Mouse (Mus musculus): ENCODE results near the gene Rasgrp3.
"Not testable (repeated sequence)": the region's sequence is repeated elsewhere in the genome, so short reads cannot be mapped to it uniquely, and the experiment has no call there.

Rasgrp3 gene

DNA sequence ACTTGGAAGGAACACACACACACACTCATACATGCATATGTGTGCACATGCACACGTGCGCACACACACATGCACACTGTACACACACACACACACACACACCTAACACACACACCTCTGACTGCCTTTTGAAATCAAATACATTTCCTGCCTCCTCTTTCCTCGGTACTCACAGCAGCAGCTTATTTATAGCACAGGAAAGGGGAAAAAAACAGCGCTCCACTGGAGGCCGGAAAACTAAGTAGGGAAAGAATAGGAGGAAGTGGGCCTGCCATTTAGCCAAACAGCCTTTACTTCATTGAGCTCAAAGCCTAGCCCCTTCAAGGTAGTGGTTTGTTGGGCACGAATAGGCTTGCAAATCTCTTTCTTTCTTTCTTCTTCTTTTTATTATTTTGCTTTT, at the start of gene Rasgrp3:
Rasgrp3 (plus strand) TSS at position 298 of the 400 bp plus-strand sequence.
- no peak for DNase-seq

DNA sequence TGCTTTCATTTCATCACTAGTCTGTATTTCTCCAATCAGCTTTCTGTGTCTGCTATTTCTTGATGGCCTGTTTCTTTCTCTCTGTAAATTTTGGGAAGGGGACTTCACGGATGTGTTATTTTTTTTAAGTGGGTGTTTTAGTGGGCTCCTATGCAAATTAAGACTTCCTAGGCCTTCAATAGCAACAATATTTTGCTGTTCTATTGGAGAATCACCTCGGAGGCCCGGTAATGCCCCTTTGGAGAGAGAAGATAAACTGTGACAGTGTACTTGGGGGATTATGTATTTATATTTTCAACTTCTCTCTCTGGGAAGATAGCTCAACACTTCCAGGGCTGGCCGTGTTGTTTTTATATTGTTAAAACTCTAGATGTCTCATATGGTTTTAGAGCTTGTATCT, 47.3 kb upstream of the Rasgrp3 start:
- DNase-seq = no peak

DNA sequence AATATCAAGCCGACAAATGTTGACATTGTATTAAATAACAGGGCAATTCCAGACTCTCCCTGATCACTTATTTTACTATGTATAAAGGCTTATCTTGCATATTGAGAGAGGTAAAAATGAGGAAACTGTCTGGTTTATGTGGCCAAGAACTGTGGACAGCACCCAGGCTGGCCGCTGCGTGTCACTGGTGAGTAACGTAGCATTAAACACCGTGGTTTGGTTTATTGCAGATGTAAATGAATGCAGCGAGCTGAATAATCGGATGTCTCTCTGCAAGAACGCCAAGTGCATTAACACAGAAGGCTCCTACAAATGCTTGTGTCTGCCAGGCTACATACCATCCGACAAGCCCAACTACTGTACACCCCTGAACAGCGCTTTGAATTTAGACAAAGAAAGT, 45.6 kb upstream of the Rasgrp3 start:
- peak; percentile 21 for DNase-seq

DNA sequence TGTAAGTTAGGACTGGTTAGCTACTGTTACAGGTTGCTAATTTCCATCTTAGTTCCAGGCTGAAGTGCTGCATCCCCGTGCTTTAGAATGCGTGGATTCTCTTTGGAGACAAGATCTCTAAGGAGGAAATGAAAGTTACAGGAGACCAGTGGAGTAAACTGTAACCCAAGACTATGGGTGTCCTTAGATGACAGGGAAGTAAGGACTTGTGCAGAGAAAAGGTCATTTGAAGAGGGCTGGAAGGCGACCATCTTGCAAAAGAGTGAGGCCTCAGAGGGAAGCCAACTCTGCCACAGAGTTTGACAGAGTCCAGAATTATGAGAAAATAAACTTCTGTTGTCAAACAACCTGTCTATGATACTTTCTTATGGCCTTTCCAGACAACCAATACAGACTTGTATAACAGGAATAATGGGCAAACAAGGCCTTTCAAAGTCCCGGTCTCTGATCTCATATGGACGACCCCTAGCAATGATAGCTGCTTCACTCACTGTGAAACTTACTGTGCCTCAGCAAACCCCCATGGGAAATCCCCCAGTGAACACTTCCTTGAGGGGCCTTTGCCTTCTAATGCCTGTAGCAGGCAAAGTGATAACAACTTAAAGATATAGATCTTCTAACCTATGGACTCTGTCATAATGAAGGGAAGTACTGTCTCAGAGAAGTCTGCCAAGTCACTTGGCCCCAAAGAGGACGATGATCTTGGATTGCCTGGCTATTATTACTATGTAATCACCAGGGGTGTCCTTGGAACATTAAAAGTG, 44.1 kb upstream of the Rasgrp3 start:
- no peak for DNase-seq

DNA sequence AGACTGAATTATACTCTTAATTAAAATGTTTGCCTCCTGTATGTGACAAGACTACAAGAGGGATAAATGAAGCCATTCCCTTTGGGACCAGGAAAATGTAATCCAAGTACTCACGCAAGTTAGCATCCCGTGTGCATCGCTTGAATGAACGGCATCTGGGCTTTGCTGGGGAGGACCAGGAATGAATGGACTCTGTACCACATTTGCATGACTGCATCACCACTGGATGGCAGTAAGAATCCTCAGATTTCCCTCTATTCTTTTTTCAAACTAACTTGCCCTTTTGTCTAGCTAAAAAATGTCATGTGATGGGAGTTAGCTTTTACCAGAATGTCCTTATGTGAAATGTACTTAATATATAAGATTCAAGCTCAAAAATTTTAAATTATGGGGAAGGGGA, 29.3 kb upstream of the Rasgrp3 start:
- no peak for DNase-seq

DNA sequence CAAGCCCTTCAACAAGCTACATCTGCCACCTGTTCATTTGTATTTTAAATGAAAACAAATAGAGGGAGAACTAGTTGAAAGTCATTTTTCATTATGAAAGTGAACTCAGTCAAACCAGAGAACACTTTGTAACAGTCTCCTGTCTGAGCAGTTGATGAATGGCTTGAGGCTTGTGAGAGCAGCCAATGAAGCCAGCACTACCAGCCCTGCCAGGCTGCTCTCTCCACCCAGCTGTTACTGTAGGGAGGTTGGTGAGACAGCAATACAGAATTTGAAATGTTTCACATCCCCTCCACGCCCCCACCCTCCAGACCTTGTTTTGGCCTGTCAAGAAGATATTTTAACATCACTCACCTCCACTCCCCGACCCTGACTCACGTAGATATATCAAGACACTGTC, 18.8 kb upstream of the Rasgrp3 start:
- DNase-seq = no peak

DNA sequence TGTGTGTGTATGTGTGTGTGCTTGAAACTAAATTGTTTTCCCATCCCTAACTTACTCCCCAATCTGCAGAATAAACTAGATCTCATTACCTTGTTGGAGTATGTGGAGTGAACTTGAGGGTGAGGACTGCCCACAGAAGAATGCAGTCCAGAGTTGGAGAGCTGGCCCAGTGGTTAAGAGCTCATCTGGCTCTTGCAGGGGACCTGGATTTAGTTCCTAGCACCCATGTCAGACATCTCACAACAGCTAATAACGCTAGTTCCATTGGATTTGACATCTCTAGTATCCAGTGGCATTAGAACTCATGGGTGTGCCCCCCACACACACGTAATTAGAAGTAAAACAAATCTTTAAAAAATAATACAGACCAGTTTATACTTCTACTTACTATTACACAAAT, 1.5 kb upstream of the Rasgrp3 start:
- no peak for DNase-seq

DNA sequence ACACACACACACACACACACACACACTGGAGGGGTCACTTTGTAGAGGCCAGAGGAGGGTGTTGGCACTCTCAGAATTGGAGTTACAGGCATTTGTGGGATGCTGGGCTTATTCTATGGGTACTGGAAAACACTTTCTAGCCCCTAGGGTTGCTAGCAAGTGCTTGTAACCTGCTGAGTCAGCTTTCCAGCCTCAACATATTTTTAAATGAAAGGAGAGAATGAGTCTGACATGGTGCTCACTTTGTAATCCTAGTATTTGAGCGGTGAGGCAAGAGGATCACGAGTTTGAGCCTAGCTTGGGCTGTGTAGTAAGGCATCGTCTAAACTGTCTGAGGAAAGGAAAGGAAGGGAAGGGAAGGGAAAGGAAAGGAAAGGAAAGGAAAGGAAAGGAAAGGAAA, 825 bp upstream of the Rasgrp3 start:
- DNase-seq = no peak

DNA sequence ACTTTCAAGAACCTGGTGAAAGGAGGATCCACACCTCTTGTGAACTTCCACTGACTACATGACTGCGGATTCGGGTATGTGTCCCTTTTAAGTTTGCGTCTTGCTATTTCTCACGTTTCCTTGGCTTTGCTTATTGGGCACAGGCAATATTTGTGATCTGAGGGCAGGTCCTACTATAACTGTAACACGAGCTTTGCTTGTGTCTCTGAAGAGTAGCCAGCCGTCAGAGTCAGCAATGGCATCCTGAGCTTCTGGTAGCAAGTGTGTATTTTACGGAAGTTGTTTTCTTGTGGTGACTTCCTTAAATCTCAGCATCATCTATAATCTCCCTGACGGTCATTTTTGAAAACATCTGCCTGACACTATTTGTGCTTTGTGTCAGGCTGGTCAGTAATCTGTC, 399 bp downstream of the Rasgrp3 start:
- DNase-seq = no peak

DNA sequence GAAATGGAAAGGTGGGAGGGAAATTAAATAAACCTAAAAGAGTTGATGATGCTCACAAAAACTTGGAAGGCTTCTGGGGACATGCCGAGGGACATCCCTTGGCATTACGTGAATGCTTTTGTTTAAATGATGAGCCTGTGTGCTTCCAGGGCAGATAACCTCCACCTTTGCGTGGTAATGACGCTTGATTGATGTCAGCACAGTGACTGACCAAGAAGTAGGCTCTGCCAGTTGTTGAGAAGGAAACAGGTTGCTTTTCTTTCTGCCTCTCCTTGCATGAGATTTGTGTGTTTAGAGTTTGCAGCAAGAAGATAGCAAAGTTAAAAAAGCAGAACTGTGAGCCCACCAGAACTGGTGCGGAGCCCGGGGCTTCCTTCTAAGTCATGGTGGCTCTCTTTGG, 1.1 kb downstream of the Rasgrp3 start:
- DNase-seq = no peak

DNA sequence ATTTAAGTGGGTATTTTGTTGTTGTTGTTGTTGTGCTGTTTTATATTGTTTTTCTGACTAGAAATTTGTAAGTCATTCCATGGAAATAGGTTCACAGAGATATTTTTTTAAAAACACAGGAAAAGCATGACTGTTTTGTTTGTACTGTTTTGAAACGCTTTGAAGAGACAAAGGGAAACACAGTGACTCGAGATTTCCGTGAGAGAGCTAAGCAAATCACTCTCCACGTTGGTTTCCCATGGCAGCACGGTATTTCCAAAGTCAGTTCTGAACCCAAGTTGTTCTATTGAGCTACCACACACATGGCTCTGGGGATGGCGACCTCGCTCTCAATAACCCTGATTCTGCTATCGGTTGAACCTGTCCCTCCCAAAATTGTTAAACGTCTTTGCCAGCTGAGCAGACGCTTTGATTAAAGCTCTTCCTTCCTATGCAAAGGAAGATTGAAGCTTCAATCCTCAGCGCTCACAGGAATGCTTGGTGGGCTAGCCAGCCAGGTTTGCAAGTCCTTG, 1.6 kb downstream of the Rasgrp3 start:
- no peak for DNase-seq

DNA sequence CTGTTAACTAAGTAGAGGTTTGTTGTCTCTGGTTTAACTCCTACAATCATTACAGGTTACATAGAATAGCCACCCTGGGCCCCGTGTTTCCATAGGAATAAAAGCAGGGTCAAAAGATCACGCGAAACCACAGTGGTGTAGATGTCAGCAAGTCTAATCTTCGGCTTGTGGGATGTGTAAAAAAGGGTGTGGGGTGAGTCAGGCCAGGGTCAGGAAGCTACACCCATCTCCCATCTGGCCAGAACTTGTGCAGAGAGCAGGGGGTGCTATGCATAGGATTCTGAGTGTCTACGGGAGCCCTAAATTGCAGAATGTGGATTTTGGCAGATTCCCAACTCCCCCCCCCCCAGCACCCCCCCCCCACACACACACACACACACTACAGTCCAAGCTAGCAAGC, 2.5 kb downstream of the Rasgrp3 start:
- no peak for DNase-seq

DNA sequence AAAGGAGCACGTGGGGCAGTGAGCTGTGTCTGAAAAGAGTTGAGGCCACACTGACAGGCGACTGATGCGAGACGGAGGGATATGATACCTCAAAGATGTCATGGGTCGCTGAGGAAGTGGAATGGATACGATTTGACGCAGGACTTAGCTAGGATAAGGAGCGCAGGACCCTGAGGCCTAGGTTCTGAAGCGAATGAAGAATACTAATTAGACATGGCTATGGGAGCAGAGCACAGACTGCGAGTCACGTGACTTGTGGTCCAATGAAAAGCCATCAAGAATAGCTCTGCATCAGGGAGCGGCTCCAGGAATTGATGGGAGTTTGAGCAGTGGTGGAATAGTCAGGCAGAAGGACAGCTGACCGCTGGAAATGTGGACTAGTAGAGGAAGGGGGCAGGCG, 3.4 kb downstream of the Rasgrp3 start:
- no peak for DNase-seq

DNA sequence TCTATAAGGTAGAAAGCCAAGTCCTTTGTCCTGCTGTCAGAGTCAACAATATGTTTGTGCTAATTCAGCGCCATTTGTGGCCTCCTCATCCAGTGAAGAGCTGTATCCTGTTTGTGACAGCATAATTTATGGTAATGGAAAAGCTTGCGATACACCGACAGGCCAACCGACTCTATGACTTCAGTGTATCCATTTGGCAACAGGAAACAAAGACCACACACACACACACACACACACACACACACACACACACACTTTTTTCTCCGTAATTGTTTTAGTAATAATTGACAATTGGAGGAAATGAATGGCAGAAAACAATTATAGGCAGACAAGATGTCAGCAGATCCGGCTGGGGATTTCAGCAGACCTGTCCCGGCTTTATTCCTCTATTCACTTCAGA, 4.9 kb downstream of the Rasgrp3 start:
- DNase-seq = no peak

DNA sequence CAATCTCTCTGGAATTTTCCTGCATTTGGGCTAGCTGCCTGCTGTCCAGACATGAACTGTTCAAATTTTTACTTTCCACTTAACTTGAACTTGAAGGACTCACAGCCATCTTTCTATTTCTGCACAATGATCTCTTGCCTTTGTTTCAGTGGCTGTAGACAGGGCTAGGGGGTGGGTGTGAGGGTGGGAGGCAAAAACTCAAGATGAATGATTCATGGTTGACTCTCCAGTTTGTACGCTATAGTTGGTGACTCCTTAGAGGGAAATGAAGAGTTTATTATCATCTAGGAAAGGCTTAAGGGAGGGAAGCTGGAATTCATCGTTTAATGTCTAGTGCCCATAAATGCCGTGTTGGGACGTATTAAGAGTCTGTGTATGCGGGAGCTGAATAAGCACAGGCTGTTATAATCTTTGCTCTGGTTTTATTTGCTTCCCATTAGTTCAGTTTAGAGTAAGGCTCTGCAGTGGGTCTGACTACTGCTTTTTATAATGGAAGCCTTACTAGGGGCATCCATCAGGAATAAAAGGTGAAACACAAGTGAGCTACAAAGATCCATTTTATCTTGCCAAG, 5.6 kb downstream of the Rasgrp3 start:
- DNase-seq = no peak

DNA sequence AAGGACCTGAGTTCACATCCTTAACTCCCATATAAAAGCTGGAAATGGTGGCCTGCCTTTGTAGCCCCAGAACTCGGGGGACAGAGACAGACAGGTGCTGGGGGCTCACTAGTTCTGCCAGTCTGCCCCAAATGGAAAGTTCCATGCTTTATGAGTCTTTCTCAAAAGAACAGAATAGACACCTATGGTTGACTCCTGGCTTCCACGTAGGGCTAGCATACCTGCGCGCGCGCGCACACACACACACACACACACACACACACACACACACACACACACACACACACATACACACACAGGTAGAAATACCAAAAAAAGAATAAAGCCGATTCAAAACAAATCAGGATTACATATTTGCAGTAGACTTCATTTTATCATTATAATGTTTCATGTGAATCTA, 6.7 kb downstream of the Rasgrp3 start:
- no peak for DNase-seq

DNA sequence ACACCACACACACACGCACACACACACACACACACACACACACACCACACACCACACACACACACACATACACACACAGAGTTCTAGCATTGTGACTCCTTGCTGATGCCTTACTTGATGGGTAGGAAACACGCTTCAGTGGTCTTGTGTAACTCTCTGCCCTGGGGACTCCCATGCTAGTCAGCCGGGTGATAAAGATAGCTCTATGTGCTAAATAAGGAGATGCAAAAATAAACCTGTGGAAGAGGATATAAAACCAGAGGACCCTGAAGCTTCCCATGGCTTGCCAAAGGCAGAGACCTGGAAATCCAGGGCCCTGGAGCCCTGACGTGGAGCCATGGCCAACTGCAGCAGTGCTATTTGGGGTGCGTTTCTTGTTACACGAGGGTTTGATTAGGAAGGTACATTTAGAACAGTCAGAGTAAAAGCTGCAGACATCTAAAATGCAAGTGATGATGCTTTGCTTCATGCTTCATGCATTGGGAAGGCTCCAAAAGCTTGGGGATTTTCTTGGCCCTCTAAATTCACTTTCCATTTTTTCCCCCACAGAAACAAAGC, 7.4 kb downstream of the Rasgrp3 start:
- no peak for DNase-seq

DNA sequence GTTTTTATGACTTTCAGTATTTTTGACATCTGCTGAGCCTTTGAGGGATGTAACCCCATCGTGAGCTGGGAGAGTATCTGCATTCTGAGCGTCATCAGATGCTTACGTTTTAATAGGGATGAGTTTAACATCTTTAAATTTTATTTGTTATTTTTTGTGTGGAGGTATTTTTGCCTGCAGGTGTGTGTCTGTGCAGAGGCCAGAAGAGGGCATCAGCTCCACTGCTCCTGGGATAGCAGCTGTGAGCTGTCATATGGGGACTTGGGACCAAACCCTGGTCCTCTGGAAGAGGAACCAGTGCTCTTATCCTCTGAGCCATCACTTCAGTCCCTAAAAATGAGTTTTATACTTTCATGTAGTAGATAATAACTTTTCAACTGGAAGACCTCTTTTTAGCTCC, 12.6 kb downstream of the Rasgrp3 start:
- no peak for DNase-seq

DNA sequence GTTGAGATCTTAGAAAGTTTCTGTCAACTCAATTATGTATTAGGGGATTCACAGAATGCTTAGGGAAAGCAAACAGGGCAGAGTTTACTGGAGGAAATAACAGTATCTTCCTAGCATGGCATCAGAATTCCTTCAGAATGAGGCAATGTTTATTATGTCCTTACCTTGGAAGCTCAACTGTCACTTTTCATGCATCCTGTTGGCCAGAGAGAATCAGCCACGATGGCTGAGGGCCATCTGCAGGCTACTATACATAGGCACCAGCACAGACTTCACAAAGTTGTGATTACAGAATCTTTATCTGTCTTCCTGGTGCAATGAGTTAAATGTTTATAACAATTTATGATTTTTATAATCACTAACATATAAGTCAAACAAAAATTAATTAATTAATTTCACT, 13.3 kb downstream of the Rasgrp3 start:
- DNase-seq = no peak

DNA sequence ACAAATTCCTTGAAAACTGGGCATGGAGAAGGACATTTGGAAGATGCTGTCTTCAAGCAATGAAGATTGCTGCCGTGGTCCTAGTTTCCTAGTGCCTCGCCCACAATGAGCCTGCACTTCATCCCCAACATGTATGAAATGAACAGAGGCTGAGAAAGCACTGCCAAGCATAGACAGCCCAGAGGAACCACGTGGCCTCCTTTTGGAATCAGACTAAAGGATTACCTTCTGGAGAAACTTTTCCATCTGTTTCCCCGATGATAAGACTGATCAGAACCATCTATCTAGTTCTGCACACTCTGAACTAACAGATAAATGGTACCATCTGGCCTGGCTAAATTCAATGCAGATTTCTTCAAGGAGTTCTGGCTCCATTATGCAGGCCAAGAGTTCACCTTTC, 16.6 kb downstream of the Rasgrp3 start:
- DNase-seq = no peak

DNA sequence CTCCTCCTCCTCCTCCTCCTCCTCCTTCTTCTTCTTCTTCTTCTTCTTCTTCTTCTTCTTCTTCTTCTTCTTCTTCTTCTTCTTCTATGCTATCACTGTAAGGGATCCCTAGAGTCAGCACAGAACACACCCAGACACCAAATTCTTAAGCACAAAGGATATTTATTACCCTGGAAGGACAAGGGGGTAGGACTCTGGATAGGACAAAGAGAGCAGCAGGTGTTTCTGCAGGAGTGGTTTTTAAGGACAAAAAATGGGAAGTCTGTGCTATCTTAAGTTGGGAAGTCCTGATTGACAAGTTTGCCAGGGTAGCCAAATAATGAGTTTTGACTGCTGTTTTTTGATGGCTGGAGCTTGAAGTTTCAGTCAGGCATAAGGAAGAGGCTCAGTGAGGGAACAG, 17.9 kb downstream of the Rasgrp3 start:
- no peak for DNase-seq

DNA sequence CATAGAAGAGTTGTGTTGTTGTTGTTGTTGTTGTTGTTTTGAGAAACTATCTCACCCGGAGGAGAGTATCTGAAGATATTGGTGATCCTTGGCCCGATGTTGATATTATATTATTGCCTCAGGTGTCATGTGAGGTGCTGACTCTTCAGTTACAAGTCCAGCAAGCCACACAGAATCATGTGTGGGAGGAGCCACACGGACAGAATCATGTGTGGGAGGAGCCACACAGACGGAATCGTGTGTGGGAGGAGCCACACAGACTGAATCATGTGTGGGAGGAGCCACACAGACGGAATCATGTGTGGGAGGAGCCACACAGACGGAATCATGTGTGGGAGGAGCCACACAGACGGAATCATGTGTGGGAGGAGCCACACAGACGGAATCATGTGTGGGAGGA, 20.4 kb downstream of the Rasgrp3 start:
- DNase-seq = not testable (repeated sequence)

DNA sequence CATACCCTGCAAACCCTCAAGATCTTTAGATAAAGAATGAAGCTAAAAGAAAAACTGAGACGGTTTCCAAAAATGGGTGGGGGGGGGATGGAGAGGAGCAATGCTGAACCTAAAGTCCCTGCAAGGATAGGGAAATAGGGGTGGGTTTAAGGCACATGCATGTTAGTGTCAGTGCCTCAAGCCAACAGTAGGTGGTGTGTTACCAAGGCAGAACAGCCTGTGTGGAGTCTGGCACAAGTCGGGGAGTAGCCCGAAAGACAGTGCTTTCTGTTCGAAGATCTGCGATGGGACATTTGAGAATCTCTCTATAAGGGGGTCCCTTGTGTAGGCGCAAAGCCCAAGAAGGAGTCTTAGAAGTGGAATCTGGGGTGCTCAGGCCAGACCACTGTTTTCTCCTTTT, 24.9 kb downstream of the Rasgrp3 start:
- DNase-seq = no peak

DNA sequence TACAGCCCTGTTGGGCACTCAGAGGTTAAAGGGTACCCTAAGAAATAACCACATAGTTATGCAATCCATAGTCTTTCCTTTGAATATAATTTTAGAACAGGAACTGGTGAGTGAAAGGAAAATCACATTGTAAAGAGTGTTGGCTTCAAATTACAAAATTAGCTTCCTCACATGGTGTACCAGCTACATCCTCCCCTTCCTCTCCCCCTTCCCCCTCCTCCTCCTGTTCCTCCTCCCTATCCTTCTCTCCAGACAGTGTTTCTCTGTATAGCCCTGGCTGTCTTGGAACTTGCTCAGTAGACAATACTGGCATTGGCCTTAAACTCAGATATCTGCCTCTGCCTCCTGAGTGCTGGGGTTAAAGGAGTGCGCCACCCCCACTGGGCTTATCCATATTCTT, 26.1 kb downstream of the Rasgrp3 start:
- DNase-seq = no peak

DNA sequence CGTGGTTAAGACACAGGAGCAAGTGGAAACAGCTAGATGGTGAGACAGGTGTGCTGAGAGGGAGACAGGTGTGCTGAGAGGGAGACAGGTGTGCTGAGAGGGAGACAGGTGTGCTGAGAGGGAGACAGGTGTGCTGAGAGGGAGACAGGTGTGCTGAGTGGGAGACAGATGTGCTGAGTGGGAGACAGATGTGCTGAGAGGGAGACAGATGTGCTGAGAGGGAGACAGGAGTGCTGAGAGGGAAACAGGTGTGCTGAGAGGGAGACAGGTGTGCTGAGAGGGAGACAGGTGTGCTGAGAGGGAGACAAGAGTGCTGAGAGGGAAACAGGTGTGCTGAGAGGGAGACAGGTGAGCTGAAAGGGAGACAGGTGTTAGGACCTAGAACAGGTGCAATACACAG, 27.5 kb downstream of the Rasgrp3 start:
- DNase-seq = not testable (repeated sequence)

All from right cerebral cortex, postnatal 14 days (tissue).